Mouse (Mus musculus): ENCODE data around the gene Exoc3l.

- TF ChIP-seq CTCF (IDR thresholded peaks at IDR 0.05; ENCODE audit: control insufficient read depth, insufficient read depth, insufficient replicate concordance, low read depth, low read length) (peak; percentile 89), POLR2A (IDR thresholded peaks at IDR 0.05; ENCODE audit: control insufficient read depth, low read depth, low read length) (no peak)
Observed at GRCm38 (mm10) chr8:105290554-105291314, 5.2 kb downstream of the Exoc3l start.
